Mouse (Mus musculus): ENCODE results near the gene Sde2.

Sde2 gene

GRCm38 (mm10) chr1:180850316-180851270 lies at the start of gene Sde2:
Gene Sde2, plus strand, starts transcription at chr1:180851127.
- DNase-seq, result peak; percentile 100

GRCm38 (mm10) chr1:180801466-180801994 lies 49.4 kb upstream of the Sde2 start:
- no peak for DNase-seq

- DNase-seq, result no peak
These were observed 47.0 kb upstream of the Sde2 start for GRCm38 (mm10) chr1:180803881-180804280.

GRCm38 (mm10) chr1:180808831-180809230 lies 42.1 kb upstream of the Sde2 start:
- no peak for DNase-seq

GRCm38 (mm10) chr1:180810976-180811375 lies 40.0 kb upstream of the Sde2 start:
- DNase-seq, result no peak

GRCm38 (mm10) chr1:180811596-180812462 lies 39.1 kb upstream of the Sde2 start:
- no peak for DNase-seq

- peak; percentile 76 to 83 for DNase-seq
These were observed 38.2 kb upstream of the Sde2 start for GRCm38 (mm10) chr1:180812463-180813408.

GRCm38 (mm10) chr1:180813409-180813884 lies 37.5 kb upstream of the Sde2 start:
- peak; percentile 96 to 98 for DNase-seq

GRCm38 (mm10) chr1:180813885-180814740 lies 36.8 kb upstream of the Sde2 start, which contains the start of gene H3f3a:
Gene H3f3a, minus strand, starts transcription at chr1:180813943.
- DNase-seq, result peak; percentile 87 to 93

GRCm38 (mm10) chr1:180815371-180816024 lies 35.4 kb upstream of the Sde2 start:
- DNase-seq, result no peak

- DNase-seq, result no peak
These were observed 32.9 kb upstream of the Sde2 start for GRCm38 (mm10) chr1:180818000-180818399.

- no peak for DNase-seq
These were observed 29.8 kb upstream of the Sde2 start for GRCm38 (mm10) chr1:180821101-180821500.

GRCm38 (mm10) chr1:180822276-180822675 lies 28.7 kb upstream of the Sde2 start:
- no peak for DNase-seq

GRCm38 (mm10) chr1:180823716-180824115 lies 27.2 kb upstream of the Sde2 start:
- DNase-seq, result no peak

GRCm38 (mm10) chr1:180824721-180825120 lies 26.2 kb upstream of the Sde2 start:
- DNase-seq, result peak in 1 of 2 experiments; percentile 49

- DNase-seq, result no peak
These were observed 24.3 kb upstream of the Sde2 start for GRCm38 (mm10) chr1:180826634-180827033.

GRCm38 (mm10) chr1:180829775-180830174 lies 21.2 kb upstream of the Sde2 start:
- no peak for DNase-seq

- DNase-seq, result peak; percentile 17 to 40
These were observed 20.8 kb upstream of the Sde2 start for GRCm38 (mm10) chr1:180830175-180830574.

GRCm38 (mm10) chr1:180830588-180831346 lies 20.2 kb upstream of the Sde2 start:
- DNase-seq, result no peak
